Mouse (Mus musculus) thymus, postnatal 4 days (tissue): ENCODE measurements around the gene Fpgs.

ENCODE experiments used
- DNase-seq: peaks from one replicate; pipeline ENCODE4 v3.0.0; 2021

Gene Fpgs

DNA sequence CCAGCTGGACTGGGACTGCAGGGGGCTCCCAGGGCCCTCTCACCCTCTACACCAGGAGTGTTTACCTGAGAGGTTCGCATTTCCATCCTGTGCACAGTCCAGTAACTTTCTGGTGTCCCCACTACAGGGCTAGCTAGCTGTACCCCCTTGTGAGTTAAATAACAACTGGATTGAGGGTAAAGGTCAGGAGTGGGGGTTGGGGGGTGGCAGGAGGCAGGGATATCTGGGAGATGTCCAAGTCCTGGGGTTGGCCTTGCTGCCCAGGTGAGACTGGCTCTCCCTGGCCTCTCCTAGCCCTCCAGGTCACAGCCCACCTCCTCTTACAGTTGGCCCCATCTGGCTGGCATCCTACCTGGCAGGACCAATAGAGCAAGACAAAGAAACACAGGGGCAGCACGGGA, at the start of gene Fpgs:
TSS of gene Fpgs (minus strand) at position 125 of the 401 bp plus-strand sequence.
- no peak for DNase-seq

DNA sequence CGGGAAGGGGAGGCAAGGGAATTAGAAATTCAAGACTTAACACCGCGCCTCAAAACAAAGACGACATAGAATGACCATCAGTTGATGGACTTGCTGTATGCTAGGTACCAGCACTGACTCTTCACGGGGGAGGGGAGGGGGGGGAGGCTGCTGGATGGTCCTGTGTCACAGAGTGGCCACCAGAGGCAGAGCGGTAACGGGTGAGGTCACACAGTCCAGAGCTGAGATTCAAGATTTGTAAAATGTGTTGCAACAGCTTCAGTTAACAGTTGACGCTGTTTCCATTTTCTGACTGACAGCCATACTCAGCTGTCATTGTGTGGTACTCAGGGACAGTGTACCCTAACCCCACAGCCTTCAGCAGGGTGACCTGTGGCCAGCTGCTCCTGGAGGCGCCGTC, 48.2 kb upstream of the Fpgs start:
- no peak for DNase-seq

- no peak for DNase-seq
Measured at GRCm38 (mm10) chr2:32751665-32752033, 47.7 kb upstream of the Fpgs start.

GRCm38 (mm10) chr2:32750887-32751664, 47.1 kb upstream of the Fpgs start:
- no peak for DNase-seq

GRCm38 (mm10) chr2:32750199-32750598, 46.3 kb upstream of the Fpgs start:
- no peak for DNase-seq

DNA sequence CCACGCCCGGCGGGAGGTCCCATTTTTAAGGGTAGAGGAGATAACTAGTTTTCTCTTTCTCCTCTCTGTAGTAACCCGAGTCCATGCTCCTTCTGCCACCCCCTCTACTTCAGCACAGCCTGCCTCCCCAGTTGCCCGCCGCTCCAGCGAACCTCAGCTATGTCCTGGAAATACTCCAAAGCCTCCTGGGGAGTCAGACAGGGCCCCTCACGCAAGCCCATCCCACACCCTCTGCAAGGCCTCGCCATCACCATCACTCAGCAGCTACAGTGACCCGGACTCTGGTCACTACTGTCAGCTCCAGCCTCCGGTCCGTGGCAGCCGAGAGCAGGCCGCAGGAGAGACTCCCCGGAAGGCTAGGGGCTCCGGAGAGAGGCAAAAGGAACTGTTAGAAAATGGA, 45.1 kb upstream of the Fpgs start:
- DNase-seq = no peak

GRCm38 (mm10) chr2:32744272-32744982, 40.5 kb upstream of the Fpgs start:
- no peak for DNase-seq

GRCm38 (mm10) chr2:32742173-32742531, 38.2 kb upstream of the Fpgs start:
- DNase-seq = no peak

DNA sequence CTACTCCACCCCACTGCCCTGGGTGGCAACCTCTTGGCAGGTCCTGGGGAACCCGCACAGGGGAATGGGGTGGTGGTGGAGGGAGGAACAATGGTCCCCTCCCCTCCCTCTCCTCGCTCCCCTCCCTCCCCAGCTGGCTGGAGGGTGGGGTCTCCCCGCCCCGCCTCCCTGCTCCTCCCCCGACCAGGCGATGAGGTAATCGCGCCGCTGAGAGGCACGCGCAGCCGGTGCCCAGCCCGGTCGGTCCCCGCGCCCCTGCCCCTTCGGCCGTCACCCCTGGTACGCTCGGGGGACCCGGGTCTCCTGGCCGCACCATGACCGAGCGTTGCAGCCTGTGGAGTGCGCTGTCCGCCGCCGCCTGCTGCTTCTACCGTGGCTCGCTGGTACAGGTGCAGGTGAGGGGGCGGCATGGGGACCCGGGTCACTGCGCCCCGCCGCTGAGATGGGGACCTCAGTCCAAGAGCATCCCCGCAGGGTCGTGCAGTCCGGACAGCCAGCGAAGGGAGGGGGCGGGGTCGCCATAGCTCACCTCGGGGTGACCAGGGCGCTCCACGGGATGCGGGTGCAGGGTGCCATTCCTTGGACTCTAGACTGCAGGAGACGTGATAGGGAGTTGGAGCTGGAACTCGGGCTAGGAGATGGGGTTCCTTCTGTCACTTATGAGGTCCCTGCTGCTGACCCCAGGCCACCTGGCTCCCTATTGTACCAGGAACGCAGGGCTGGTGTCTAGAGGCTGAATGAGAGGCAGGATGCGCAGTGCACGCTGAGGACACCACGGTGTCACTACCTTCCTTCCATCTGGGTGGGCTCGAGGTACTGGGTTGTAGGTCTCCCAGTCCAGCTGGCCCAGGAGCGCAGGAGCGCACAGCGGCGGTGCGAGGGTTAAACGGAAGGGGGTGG, 37.6 kb upstream of the Fpgs start:
- DNase-seq = no peak

DNA sequence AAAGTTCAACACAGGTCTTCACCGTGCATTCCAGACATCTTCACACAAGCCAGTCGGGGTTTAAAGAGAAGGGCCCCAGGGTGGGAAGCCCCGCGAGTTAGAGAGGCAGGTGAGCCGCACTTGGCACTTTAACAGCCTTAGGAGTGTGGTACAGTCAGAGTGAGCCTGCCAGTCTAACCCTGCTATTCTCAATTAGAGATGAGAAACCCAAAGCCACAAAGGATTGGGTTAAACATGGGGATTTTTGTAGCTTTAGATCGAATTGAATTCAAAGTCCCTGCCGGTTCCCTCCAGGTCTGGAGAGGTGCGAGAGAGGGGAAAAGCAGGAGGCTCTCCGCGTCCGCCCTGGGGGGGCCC, 36.9 kb upstream of the Fpgs start, which contains the start of gene 6330409D20Rik:
TSS of gene 6330409D20Rik (minus strand) at position 101 of the 357 bp plus-strand sequence.
- DNase-seq = no peak

DNA sequence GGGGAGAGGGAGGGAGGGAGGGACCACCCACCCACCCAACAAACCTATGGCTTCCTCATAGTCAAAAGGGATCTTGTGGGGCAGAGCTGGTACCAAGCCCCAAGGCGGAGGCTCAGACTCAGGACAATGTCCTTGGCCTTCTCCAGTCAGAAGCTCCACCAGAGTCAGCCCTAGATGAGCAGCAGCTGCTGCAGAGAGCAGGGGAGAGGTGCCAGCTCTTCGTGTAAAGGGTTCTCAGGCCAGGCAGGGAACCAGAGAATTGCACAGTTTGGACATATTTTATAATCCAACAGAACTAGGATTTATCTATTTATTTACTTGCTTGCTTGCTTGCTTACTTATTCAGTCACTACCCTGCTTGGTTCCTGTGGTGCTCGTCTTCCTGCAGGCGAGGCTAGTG, 35.4 kb upstream of the Fpgs start:
- DNase-seq = no peak

DNA sequence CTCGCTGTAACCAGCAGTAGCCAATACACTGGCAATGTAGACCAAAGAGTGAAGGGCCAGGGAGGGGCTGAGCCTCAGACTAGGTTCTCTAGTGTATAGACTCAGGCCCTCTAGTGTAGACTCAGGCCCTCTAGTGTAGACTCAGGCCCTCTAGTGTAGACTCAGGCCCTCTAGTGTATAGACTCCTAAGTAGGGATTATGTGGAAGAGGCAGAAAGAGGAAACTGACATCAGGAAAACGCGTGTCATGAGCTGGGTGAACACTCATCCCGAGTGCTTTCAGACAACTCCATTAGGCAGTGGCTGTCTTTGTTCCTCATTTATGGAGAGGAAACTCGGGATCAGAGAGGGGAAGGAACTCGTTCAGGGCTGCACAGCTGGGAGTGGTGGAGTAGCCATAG, 33.1 kb upstream of the Fpgs start:
- no peak for DNase-seq

- DNase-seq = no peak
Measured at GRCm38 (mm10) chr2:32736306-32736829, 32.4 kb upstream of the Fpgs start.

GRCm38 (mm10) chr2:32734933-32735332, 31.0 kb upstream of the Fpgs start:
- no peak for DNase-seq

GRCm38 (mm10) chr2:32734480-32734879, 30.5 kb upstream of the Fpgs start:
- no peak for DNase-seq

GRCm38 (mm10) chr2:32732695-32733094, 28.8 kb upstream of the Fpgs start:
- no peak for DNase-seq

GRCm38 (mm10) chr2:32731911-32732310, 28.0 kb upstream of the Fpgs start:
- no peak for DNase-seq

- DNase-seq = no peak
Measured at GRCm38 (mm10) chr2:32730854-32731253, 26.9 kb upstream of the Fpgs start.

DNA sequence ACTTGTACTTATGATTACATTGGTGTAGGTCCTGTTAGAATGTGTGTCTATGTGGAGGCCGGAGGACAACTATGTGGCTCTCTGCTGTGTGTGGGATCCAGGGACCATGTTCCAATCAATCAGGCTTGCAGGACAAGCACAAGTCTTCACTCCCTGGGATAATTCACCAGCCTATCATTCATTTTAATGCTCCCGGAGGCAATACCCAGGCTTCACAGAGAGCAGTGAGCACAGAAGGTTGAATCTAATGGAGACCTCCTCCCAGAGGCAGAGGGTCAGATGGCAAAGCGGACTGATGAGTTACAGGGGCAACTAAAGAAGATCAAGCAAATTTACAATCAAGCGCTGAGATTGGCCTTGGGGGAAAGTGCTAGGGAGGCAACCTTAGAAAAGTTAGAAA, 25.6 kb upstream of the Fpgs start:
- DNase-seq = no peak

- DNase-seq = no peak
Measured at GRCm38 (mm10) chr2:32728463-32728862, 24.5 kb upstream of the Fpgs start.

GRCm38 (mm10) chr2:32727435-32727834, 23.5 kb upstream of the Fpgs start:
- peak; percentile 81 for DNase-seq

- DNase-seq = peak; percentile 58
Measured at GRCm38 (mm10) chr2:32724832-32725790, 21.2 kb upstream of the Fpgs start.
